Mouse (Mus musculus): Measurements from ENCODE around the gene Anks6.

DNA sequence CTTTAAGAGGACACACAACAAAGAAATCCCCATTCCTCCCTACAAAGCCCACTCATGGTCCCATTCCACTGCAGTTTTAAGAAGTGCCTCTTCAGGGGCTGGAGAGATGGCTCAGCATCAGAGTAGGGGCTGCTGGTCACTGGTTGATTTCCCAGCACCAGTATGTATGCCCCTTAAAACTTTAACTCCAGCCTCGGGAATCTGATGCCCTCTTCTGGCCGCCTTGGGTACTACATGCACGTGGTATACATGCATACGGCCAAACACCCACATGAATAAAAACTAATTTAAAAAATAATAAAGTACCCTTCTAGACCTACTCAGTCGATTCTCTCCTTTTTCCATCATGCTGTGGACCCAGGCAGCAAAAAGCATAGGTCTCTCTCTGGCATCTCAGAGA lies 36.7 kb downstream of the Anks6 start:
- TF ChIP-seq HCFC1 (IDR thresholded peaks at IDR 0.05; ENCODE audit: borderline replicate concordance, insufficient read depth, low read length) (no peak), MAFK (IDR thresholded peaks at IDR 0.05; ENCODE audit: insufficient read depth, low read depth, low read length) (no peak), ZC3H11A (IDR thresholded peaks at IDR 0.05; ENCODE audit: borderline replicate concordance, low read depth, low read length) (peak; percentile 70), ZNF384 (IDR thresholded peaks at IDR 0.05; ENCODE audit: low read depth, low read length) (no peak)

All from ES-E14 (cell line).